Mouse (Mus musculus): ENCODE measurements around the gene Foxi3.

GRCm38 (mm10) chr6:70965694-70966093, 9.4 kb downstream of the Foxi3 start:
- TF ChIP-seq CTCF (IDR thresholded peaks at IDR 0.05; ENCODE audit: extremely low read depth, insufficient read length, insufficient replicate concordance, low read depth, low read length) (no peak), POLR2A (IDR thresholded peaks at IDR 0.05; ENCODE audit: low read depth, low read length) (no peak)

Measured in small intestine, adult 2 months (tissue).